Mouse (Mus musculus) cerebellum, adult 9-11 months (tissue): ENCODE measurements around the gene Pim1.

Experiments
- DNase-seq: peaks from one replicate; pipeline ENCODE4 v3.0.0; 2022

Pim1 gene

GRCm38 (mm10) chr17:29531757-29532384 lies 41.3 kb downstream of the Pim1 start:
- DNase-seq, result no peak

- DNase-seq, result no peak
Observed at GRCm38 (mm10) chr17:29533866-29534265, 43.3 kb downstream of the Pim1 start.

GRCm38 (mm10) chr17:29540426-29540825 lies 49.9 kb downstream of the Pim1 start:
- DNase-seq, result no peak

- peak; percentile 69 for DNase-seq
Observed at GRCm38 (mm10) chr17:29541419-29541818, 50.9 kb downstream of the Pim1 start.

GRCm38 (mm10) chr17:29542831-29543690 lies 52.5 kb downstream of the Pim1 start:
- peak; percentile 70 for DNase-seq

GRCm38 (mm10) chr17:29544064-29544463 lies 53.5 kb downstream of the Pim1 start:
- no peak for DNase-seq

- DNase-seq, result no peak
Observed at GRCm38 (mm10) chr17:29545241-29545640, 54.7 kb downstream of the Pim1 start.
